Mouse (Mus musculus): Measurements from ENCODE around the gene Dolpp1. TPM values are rescaled to one million over a fixed set of nuclear protein-coding genes. Genes with fewer than 3 reads are reported as not detected.

Gene Dolpp1
- polyA plus RNA-seq, 1 experiment from 2014 or later = 51.1 TPM

- Histone ChIP-seq H3K36me3 (ENCODE audit: control insufficient read depth, insufficient read depth, low read length) (peaks cover 23% of the 10 kb centered on the region), H3K4me3 (ENCODE audit: low read depth, low read length) (no peak overlapping the region), H3K4me2 (ENCODE audit: low read depth) (no peak overlapping the region), H3K9ac (ENCODE audit: low read length) (no peak overlapping the region), H3K4me1 (ENCODE audit: control insufficient read depth, insufficient read depth, low read length) (no peaks in the 10 kb centered on the region), H3K27me3 (ENCODE audit: control insufficient read depth, insufficient read depth, low read length) (no peaks in the 10 kb centered on the region), H3K9me3 (ENCODE audit: control insufficient read depth, low read length) (no peaks in the 10 kb centered on the region), H3K27ac (ENCODE audit: low read depth, low read length) (no peak overlapping the region)
- WGBS = 97% methylated on average over 8 of the region's 8 CpGs
- ATAC-seq (ENCODE audit: insufficient read depth, low FRiP score, low TSS enrichment) (no peak), DNase-seq (ENCODE audit: low spot score) (no peak)
Measured at GRCm38 (mm10) chr2:30371544-30371943, 20.5 kb upstream of the Dolpp1 start.

GRCm38 (mm10) chr2:30372726-30373125, 19.3 kb upstream of the Dolpp1 start:
- WGBS = 97% methylated on average over 5 of the region's 5 CpGs
- no peaks in the 10 kb centered on the region for H3K27me3 ChIP-seq (ENCODE audit: control insufficient read depth, insufficient read depth, low read length)
- H3K9ac ChIP-seq (ENCODE audit: low read length) = no peak overlapping the region
- no peaks in the 10 kb centered on the region for H3K4me1 ChIP-seq (ENCODE audit: control insufficient read depth, insufficient read depth, low read length)
- no peak overlapping the region for H3K27ac ChIP-seq (ENCODE audit: low read depth, low read length)
- DNase-seq (ENCODE audit: low spot score) (no peak), ATAC-seq (ENCODE audit: insufficient read depth, low FRiP score, low TSS enrichment) (no peak)
- H3K9me3 ChIP-seq (ENCODE audit: control insufficient read depth, low read length) = no peaks in the 10 kb centered on the region
- no peak overlapping the region for H3K4me3 ChIP-seq (ENCODE audit: low read depth, low read length)
- H3K4me2 ChIP-seq (ENCODE audit: low read depth) = no peak overlapping the region
- H3K36me3 ChIP-seq (ENCODE audit: control insufficient read depth, insufficient read depth, low read length) = peaks cover 26% of the 10 kb centered on the region

- H3K9ac ChIP-seq (ENCODE audit: low read length) = no peak overlapping the region
- no peaks in the 10 kb centered on the region for H3K9me3 ChIP-seq (ENCODE audit: control insufficient read depth, low read length)
- no peak overlapping the region for H3K4me2 ChIP-seq (ENCODE audit: low read depth)
- H3K36me3 ChIP-seq (ENCODE audit: control insufficient read depth, insufficient read depth, low read length) = peaks cover 21% of the 10 kb centered on the region
- ATAC-seq (ENCODE audit: insufficient read depth, low FRiP score, low TSS enrichment) = no peak
- H3K27ac ChIP-seq (ENCODE audit: low read depth, low read length) = no peak overlapping the region
- H3K27me3 ChIP-seq (ENCODE audit: control insufficient read depth, insufficient read depth, low read length) = no peaks in the 10 kb centered on the region
- no peak for DNase-seq (ENCODE audit: low spot score)
- no peaks in the 10 kb centered on the region for H3K4me1 ChIP-seq (ENCODE audit: control insufficient read depth, insufficient read depth, low read length)
- no peak overlapping the region for H3K4me3 ChIP-seq (ENCODE audit: low read depth, low read length)
- 92% methylated on average over 10 of the region's 10 CpGs for WGBS
Measured at GRCm38 (mm10) chr2:30375893-30376292, 16.2 kb upstream of the Dolpp1 start.

- H3K4me2 ChIP-seq (ENCODE audit: low read depth) = no peak overlapping the region
- no peaks in the 10 kb centered on the region for H3K9me3 ChIP-seq (ENCODE audit: control insufficient read depth, low read length)
- no peak overlapping the region for H3K4me3 ChIP-seq (ENCODE audit: low read depth, low read length)
- peaks cover 18% of the 10 kb centered on the region for H3K36me3 ChIP-seq (ENCODE audit: control insufficient read depth, insufficient read depth, low read length)
- H3K27me3 ChIP-seq (ENCODE audit: control insufficient read depth, insufficient read depth, low read length) = no peaks in the 10 kb centered on the region
- H3K27ac ChIP-seq (ENCODE audit: low read depth, low read length) = no peak overlapping the region
- no peaks in the 10 kb centered on the region for H3K4me1 ChIP-seq (ENCODE audit: control insufficient read depth, insufficient read depth, low read length)
- DNase-seq (ENCODE audit: low spot score) = no peak
- ATAC-seq (ENCODE audit: insufficient read depth, low FRiP score, low TSS enrichment) = no peak
- WGBS = 92% methylated on average over 5 of the region's 5 CpGs
- H3K9ac ChIP-seq (ENCODE audit: low read length) = no peak overlapping the region
Measured at GRCm38 (mm10) chr2:30377721-30378120, 14.3 kb upstream of the Dolpp1 start.

GRCm38 (mm10) chr2:30379307-30379706, 12.7 kb upstream of the Dolpp1 start:
- DNase-seq (ENCODE audit: low spot score) (no peak), ATAC-seq (ENCODE audit: insufficient read depth, low FRiP score, low TSS enrichment) (no peak)
- Histone ChIP-seq H3K4me1 (ENCODE audit: control insufficient read depth, insufficient read depth, low read length) (no peaks in the 10 kb centered on the region), H3K9me3 (ENCODE audit: control insufficient read depth, low read length) (no peaks in the 10 kb centered on the region), H3K27me3 (ENCODE audit: control insufficient read depth, insufficient read depth, low read length) (no peaks in the 10 kb centered on the region), H3K4me2 (ENCODE audit: low read depth) (no peak overlapping the region), H3K9ac (ENCODE audit: low read length) (no peak overlapping the region), H3K27ac (ENCODE audit: low read depth, low read length) (no peak overlapping the region), H3K36me3 (ENCODE audit: control insufficient read depth, insufficient read depth, low read length) (peaks cover 24% of the 10 kb centered on the region), H3K4me3 (ENCODE audit: low read depth, low read length) (no peak overlapping the region)
- WGBS = 95% methylated on average over 7 of the region's 7 CpGs

GRCm38 (mm10) chr2:30380564-30381376, 11.3 kb upstream of the Dolpp1 start:
- ATAC-seq (ENCODE audit: insufficient read depth, low FRiP score, low TSS enrichment) = no peak
- no peak overlapping the region for H3K4me2 ChIP-seq (ENCODE audit: low read depth)
- no peaks in the 10 kb centered on the region for H3K9me3 ChIP-seq (ENCODE audit: control insufficient read depth, low read length)
- H3K4me1 ChIP-seq (ENCODE audit: control insufficient read depth, insufficient read depth, low read length) = no peaks in the 10 kb centered on the region
- DNase-seq (ENCODE audit: low spot score) = no peak
- no peak overlapping the region for H3K9ac ChIP-seq (ENCODE audit: low read length)
- no peaks in the 10 kb centered on the region for H3K27me3 ChIP-seq (ENCODE audit: control insufficient read depth, insufficient read depth, low read length)
- 92% methylated on average over 9 of the region's 10 CpGs for WGBS
- no peak overlapping the region for H3K27ac ChIP-seq (ENCODE audit: low read depth, low read length)
- H3K4me3 ChIP-seq (ENCODE audit: low read depth, low read length) = no peak overlapping the region
- peaks cover 25% of the 10 kb centered on the region for H3K36me3 ChIP-seq (ENCODE audit: control insufficient read depth, insufficient read depth, low read length)

- Histone ChIP-seq H3K4me1 (ENCODE audit: control insufficient read depth, insufficient read depth, low read length) (no peaks in the 10 kb centered on the region), H3K9ac (ENCODE audit: low read length) (no peak overlapping the region), H3K9me3 (ENCODE audit: control insufficient read depth, low read length) (no peaks in the 10 kb centered on the region), H3K4me3 (ENCODE audit: low read depth, low read length) (no peak overlapping the region), H3K27me3 (ENCODE audit: control insufficient read depth, insufficient read depth, low read length) (no peaks in the 10 kb centered on the region), H3K4me2 (ENCODE audit: low read depth) (no peak overlapping the region), H3K27ac (ENCODE audit: low read depth, low read length) (no peak overlapping the region), H3K36me3 (ENCODE audit: control insufficient read depth, insufficient read depth, low read length) (peaks cover 26% of the 10 kb centered on the region)
- DNase-seq (ENCODE audit: low spot score) (no peak), ATAC-seq (ENCODE audit: insufficient read depth, low FRiP score, low TSS enrichment) (no peak)
- 91% methylated on average over 4 of the region's 4 CpGs for WGBS
Measured at GRCm38 (mm10) chr2:30381377-30381725, 10.7 kb upstream of the Dolpp1 start.

- Histone ChIP-seq H3K9me3 (ENCODE audit: control insufficient read depth, low read length) (no peaks in the 10 kb centered on the region), H3K27ac (ENCODE audit: low read depth, low read length) (no peak overlapping the region), H3K4me2 (ENCODE audit: low read depth) (no peak overlapping the region), H3K4me3 (ENCODE audit: low read depth, low read length) (no peak overlapping the region), H3K4me1 (ENCODE audit: control insufficient read depth, insufficient read depth, low read length) (no peaks in the 10 kb centered on the region), H3K27me3 (ENCODE audit: control insufficient read depth, insufficient read depth, low read length) (no peaks in the 10 kb centered on the region), H3K36me3 (ENCODE audit: control insufficient read depth, insufficient read depth, low read length) (peaks cover 15% of the 10 kb centered on the region), H3K9ac (ENCODE audit: low read length) (no peak overlapping the region)
- ATAC-seq (ENCODE audit: insufficient read depth, low FRiP score, low TSS enrichment) (no peak), DNase-seq (ENCODE audit: low spot score) (no peak)
- 87% methylated on average over 5 of the region's 5 CpGs for WGBS
Measured at GRCm38 (mm10) chr2:30384814-30385213, 7.2 kb upstream of the Dolpp1 start.

GRCm38 (mm10) chr2:30385591-30385990, 6.5 kb upstream of the Dolpp1 start:
- 93% methylated on average over 4 of the region's 4 CpGs for WGBS
- ATAC-seq (ENCODE audit: insufficient read depth, low FRiP score, low TSS enrichment) (no peak), DNase-seq (ENCODE audit: low spot score) (no peak)
- no peak overlapping the region for H3K27ac ChIP-seq (ENCODE audit: low read depth, low read length)
- H3K9ac ChIP-seq (ENCODE audit: low read length) = no peak overlapping the region
- peaks cover 15% of the 10 kb centered on the region for H3K36me3 ChIP-seq (ENCODE audit: control insufficient read depth, insufficient read depth, low read length)
- no peak overlapping the region for H3K4me3 ChIP-seq (ENCODE audit: low read depth, low read length)
- no peaks in the 10 kb centered on the region for H3K9me3 ChIP-seq (ENCODE audit: control insufficient read depth, low read length)
- no peaks in the 10 kb centered on the region for H3K27me3 ChIP-seq (ENCODE audit: control insufficient read depth, insufficient read depth, low read length)
- H3K4me1 ChIP-seq (ENCODE audit: control insufficient read depth, insufficient read depth, low read length) = no peaks in the 10 kb centered on the region
- no peak overlapping the region for H3K4me2 ChIP-seq (ENCODE audit: low read depth)
